Mouse (Mus musculus) c-Kit-positive CD71-negative TER-119-negative erythroid progenitor cells, embryonic 14.5 days (primary cell): ENCODE results near the gene Fhit.

Source experiments
- DNase-seq: peaks from one replicate; pipeline ENCODE4 v3.0.0-alpha.2; 2013; ENCODE audit warnings: low read depth

The Fhit gene

DNA sequence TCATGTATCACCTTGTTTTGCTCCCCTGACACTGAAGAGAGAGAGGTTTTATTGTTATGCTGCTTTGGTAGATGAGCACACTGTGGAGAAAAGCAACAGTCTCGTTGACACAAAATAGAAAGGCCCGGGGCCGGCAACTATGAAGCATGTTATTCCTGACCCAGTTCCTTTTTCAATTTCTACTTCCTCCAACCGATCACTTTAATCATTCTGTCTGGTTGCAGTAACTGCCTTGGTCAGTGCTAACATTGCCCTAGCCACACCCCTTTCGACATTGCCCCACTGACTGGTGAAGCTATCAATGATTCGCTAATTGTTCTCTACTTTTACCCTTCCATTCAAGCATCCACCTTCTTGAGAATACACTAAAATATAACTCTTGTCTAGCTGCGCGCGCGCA lies 1028.0 kb downstream of the Fhit start:
- DNase-seq: no peak

DNA sequence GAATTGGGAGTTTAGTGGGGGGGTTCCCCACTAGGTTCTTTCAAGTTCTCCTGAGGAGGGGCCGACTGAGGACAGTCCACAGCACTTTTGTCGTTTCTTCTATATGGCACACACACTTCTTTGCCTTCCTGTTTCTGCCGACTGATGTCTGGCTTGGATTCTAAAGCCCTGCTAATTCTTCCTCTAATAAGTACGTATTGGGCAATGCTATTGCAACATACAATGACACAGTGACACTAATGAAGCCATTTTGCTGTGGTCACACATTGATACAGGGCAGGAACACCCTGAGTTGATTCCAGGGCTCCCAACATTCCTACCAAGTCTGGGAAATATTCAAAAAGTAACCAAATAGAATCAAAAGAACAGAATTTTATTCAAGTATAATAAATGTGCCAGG lies 1032.2 kb downstream of the Fhit start:
- DNase-seq: no peak

DNA sequence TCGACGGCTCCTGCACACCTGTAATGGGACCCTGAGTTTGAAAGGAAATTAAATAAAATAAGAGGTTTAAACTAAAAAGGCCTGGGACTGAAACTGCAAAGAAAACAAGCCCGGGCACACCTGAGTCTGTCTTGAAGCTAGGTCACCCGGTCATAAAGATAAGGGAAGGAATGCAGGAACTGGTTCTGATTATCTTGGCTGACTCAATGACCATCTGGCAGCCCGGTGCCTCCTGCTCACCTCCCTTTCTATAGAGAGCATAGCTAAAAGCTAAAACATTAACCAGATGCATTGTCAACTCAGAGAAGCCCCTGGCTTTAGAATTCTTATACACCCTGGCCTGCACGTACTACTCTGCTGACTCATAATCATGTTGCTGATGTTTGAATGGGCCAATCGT lies 1032.7 kb downstream of the Fhit start:
- no peak for DNase-seq

DNA sequence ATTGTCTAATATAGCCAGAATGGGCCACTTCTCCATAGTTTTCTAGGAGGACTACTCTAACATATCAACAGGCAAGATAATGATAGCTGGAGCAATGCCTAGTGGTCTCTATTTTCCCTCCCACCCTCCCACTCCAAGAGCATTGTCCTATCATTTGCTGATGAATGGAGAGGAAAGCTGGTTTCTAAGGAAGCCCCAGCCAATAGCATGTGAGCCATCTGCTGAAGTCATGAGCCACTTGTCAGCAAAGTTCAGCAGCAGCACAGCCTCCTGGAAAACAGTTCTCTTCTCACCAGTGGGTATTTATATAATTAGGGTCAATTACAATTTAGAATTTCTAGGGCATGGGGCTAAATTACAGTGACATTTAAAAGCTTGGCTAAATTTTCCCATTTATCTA lies 1035.3 kb downstream of the Fhit start:
- no peak for DNase-seq

DNA sequence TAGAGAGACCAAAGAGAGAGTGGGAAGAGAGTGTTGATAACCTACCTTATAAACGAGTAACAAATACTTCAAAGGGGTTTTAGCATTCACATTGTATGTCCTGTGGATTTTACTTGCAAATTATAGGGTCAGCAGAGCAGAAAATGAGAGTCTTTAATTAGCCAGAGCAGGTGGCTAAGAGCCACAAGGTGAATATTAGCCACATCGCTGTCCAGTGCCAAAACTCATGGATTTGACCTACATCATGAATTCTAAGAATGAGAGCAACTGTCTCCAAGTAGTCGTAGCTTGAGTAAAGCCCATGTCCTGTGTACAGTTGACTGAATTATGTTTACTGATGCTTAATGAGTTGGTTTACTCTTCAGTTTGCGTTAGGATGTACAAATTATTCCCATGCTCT lies 1039.7 kb downstream of the Fhit start:
- DNase-seq: no peak

DNA sequence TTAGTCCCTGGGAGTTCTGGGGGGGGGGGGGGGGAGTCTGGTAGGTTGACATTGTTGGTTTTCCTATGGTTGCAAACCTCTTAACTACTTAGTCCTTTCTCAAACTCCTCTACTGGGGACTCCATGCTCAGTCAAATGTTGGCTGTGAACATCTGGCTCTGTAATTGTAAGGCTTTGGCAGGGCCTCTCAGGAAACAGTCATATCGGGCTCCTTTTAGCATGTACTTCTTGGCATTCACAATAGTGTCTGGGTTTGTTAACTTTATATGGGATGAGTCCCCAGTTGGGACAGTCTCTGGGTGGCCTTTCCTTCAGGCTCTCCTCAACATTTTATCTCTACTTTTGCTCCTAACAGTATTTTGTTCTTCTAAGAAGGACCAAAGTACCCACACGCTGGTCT lies 1065.6 kb downstream of the Fhit start:
- DNase-seq: no peak

DNA sequence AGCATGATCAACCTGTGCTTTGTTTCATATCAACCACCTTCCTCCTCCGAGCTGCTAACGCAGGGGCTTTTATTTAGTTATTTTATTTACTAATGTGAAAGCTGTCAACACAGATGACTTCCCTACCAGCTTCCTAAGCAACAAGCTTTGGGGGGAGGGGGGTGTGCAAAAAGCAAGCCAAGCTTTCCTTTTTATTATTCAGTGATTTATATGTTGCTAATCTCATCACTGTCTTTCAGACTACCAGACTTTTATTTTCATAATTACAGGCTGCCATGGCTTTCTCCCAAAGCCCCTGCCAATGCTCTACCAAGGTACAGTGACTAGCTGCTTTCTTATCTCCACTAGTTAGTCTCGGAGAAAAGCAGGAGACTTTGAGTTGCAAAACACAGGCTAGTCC lies 1082.8 kb downstream of the Fhit start:
- DNase-seq: no peak

DNA sequence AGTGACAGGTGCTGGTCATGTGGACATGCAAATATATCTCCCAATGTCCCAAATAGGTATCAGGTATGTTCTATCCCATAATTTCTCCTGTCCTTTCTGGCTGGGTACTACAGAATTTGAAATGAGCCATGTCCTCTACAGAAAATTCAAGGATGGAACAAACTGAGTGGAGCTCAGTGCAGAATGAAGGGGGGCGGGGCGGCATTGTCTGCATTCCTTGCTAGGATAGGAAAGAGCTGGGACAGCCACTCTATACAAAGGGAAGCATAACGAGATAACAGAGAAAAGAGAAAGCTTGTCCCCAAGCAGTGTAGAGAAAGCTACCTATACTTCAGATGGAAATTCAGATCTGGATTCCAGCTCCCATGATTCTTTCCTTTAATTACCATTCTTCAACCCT lies 1111.9 kb downstream of the Fhit start:
- DNase-seq: no peak

DNA sequence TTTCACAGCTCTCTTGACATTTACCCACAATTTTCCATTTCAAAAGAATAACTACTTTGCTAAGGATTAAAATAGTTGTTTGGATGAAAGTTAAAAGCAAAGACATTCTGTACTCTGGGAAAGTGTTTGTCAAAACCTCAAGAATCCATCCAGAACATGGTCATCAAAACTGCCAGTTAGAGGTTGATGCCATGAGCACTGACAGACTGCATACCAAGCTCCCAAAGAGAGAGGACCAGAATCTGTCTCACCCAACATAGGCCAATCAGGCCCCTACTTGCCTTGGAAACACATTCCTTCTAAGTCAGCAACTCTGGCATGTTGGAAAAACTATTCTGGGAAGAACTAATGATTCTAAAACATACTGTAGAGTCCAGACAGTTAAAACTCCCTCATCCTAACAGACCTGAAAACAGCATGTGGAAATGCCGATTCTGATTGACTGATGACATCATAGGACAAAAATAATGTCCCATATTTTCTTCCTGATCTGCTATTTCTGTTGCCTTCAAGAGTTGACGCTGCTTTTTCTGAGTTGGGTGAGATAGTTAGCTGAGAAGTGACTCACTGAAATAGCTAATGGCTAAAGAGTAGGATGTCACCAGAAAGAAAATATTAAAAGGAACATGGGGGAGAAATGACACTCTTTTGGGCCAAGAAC lies 1114.6 kb downstream of the Fhit start:
- no peak for DNase-seq

DNA sequence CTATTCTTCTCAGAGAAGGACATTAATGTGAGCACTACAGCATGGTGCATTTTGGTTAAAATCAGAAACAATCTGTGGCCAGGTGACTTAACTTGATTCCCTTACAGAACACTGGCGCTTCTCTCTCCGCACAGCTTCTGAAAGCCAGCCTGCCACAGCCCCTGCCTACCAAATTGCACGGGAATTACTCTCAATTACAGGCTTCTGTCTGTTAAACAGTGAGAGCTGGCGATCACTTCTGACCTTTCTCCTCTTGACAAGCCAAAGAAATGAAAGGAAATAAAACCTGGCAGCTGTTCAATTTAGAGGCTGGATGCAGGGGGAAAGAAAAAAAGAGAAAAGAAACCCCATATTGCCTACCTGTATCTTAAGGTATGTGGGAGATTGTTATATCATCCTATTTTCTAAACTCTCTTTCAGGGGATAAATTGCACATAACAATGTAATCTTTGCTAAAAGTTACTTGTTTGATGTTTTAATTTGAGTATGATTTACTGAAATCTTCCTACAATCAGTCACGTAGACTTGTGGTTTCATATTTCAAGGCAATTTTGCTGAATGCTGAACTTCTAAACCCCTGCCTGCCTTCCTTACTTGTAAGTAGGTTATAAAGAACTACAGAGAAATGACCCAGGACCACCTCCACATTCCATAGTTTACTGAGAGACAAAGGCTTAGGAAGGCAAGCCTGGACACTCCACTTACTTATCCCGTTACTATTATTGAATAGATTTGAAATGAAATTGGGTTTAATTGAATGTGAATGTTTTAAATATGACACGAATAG lies 1115.3 kb downstream of the Fhit start:
- DNase-seq: no peak

DNA sequence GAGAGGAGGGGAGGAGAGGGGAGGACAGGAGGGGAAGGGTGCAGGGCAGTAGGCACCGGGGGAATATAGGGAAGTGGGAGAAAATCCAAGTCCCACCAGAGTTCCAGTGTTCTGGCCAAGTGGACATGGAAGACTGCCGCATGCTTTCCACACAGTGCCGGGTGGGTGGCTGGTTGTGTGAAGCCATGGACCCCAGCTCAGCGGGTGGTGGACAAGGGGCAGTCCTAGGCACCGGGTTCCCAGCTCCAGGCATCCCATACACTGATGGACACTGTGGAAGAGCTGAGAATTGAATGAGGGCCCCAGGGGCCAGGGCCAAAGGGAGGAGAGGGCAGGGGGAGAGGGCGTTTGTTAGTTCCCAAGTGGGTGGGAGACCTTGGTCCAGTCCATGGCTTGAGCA lies 1123.8 kb downstream of the Fhit start:
- no peak for DNase-seq

DNA sequence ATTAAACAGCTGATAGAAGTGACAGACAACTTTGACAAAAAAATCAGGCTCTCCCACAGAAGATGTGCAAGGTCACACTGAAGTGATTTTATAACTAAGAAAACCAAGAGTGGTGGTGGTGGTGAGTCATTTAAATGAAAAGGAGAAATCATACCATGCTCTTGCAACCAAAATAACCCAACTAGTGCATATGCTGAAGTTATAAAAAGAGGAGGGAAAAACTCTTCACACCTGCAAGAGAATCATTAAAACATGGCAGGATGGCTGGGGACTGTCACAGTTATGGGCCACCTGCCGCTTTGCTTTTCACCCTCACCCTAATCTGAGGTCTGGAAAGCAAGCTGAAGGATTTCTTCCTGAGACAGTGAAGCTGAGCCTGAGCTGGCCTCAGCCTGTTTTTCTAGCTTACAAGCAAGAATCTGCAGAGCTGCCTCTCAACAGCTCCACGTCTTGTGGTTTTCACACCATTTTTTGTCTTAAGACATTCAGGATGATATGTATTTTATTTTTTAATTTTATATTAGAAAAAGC lies 1125.1 kb downstream of the Fhit start:
- no peak for DNase-seq

DNA sequence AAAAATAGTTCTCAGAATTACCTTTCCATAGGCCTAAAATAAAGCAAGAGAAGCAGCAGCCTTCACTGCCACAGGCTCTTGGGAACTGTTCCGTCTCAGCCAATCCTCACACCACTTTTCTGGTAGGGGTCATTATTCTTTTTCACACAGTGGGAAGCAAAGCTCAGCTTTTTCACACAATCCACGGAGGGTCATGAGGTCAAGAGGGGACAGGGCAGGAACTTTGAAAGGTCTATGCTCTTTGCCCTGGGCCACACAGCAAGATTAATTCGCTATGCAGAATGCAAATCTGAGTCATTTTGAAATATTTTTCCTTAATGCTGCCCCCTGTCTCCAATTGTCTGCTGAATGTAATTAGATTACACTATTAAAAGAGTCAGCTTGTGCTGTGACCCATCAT lies 1126.2 kb downstream of the Fhit start:
- no peak for DNase-seq

DNA sequence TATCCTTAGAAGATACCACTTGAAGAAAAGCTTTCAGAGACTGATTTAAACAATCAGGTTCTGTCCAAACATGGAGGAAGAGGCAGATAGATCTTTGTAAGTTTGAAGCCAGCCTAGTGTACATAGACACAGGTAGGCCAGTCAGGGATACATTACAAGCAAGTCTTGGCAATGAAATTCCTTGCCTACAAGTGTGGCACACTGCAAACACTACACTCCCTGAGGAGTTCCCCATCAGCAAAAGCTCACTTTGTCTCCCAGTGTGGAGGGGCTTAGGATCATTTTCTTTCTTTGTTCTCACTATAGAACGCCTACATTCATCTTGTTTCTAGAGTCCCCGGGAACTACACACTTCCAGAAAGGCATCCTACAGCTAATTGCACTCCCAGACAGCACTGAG lies 1126.6 kb downstream of the Fhit start:
- no peak for DNase-seq

DNA sequence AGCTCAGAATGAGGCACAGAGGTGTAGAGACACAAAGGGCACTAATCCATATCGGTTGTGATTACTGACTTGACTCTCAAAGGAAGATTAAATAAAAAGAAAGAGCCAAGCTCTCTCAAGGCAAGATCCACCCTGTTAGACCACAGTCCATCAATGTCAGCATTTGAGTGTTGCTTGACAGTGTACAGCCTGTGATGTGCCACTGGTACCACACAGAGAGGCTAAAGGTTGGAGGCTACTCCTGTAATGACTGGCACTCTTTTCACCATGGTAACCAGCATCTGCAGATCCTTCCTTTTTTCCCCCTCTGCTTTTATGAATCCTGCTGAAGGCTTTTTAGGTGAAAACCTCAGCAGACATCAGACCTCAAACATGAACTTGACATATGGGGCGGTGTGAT lies 1138.5 kb downstream of the Fhit start:
- DNase-seq: no peak

DNA sequence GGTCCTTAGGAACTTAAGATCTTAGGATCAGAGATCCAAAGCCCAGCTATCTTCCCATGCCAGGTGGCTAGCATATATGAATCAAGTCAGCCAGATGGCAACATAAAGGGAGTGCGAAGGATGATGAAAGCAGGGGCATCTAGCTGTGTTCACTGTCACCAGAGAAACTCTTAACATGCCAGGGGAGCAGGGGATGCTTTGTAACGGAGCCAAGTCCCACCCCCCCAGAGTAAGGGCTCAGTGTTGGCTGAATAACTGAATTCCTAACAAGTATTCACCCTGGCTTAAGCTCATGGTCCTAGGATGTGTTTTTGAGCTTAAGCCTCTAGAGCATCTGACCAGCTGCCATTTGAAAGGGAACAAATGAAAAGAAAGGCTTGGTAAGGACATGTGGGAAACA lies 1139.5 kb downstream of the Fhit start:
- no peak for DNase-seq

DNA sequence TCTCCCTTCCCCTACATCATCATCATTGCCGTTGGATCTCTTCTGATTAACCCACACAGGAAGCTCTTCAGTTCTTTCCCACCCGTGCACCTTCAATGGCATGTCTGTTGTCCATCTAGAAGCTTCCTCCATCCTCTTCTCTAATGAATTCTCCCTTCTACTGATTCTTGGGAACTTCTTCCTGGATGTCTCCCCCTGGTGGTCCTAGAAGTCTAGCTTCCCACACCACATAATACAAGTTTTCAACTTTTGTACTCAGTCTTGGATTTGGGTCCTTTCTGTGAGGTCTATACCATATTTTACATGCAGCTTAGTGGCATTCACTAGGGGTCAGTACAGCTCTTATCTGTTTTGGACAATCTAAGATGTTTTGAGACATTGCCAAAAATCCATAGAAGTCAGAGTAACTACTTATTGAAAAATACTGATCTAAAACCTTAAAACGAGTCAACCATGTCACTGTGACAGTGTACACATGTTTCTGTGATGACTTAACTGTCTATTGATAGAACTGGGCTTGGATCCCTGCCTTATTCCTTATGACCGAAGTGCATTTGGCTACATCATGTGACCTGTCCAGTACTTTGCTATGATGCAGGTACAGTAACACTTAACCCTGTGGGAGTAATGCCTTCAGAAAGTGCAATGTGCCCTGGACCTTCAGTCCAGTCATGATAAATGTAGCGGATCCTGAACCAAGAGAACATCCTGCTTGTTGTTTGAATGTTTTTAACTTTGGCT lies 1141.3 kb downstream of the Fhit start:
- no peak for DNase-seq

DNA sequence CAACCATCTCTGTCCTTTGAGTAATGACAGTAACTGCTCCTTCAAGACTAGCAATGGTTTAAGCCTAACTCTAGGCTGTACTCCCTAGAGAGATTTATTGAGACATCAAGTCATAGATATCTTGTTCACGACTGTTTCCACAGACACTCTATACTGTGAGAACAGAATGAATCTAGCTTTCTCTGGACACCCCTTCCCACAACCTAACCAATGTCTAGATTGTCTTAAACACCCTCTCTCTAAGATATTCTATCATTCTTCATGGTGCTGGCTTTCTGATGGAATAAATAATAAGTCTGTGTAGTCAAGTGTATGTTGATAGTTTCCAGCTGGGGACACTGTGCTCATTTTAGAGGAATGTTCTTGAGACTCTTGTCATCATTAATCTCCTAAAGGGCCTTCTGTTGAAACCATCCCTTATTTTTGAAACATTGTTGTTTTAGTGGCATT lies 1148.0 kb downstream of the Fhit start:
- DNase-seq: no peak

DNA sequence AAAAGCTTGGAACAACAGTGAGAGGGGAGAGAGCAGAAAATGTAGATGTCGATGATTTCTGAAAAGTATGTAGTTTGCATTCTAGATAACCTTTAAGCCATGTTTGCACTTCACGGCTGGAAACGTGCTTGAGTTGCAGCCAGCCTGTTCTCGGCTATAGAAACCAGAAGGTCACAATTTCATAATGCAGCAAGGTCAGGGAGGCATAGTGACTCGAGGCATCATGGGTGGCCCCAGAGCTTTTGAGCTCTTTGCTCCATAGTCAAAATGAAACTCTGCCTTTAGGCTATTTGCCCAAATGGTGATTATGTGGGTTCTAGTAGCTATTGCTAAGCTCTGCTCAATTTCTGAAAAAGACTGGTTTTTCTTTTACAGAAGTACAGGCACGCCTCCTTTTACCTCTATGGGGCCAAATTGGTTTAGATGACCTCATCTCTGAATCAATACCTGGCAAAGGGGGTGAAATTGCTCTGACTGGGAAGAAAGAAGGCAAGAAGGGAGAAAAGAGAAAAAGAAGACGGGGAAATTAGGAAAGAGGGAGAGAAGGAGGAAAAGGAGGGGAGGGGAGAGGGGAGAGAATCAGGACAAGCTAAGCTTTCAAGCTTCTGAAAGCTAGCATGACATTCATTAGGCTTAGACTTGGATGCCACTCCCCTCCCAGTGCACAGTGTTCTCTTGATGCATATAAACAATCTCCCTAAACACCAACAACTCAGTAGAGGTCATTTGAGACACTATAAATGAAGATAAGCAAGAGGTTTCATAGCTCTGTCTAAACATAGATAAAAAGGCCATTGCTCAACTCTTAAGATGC lies 1148.6 kb downstream of the Fhit start:
- DNase-seq: no peak

DNA sequence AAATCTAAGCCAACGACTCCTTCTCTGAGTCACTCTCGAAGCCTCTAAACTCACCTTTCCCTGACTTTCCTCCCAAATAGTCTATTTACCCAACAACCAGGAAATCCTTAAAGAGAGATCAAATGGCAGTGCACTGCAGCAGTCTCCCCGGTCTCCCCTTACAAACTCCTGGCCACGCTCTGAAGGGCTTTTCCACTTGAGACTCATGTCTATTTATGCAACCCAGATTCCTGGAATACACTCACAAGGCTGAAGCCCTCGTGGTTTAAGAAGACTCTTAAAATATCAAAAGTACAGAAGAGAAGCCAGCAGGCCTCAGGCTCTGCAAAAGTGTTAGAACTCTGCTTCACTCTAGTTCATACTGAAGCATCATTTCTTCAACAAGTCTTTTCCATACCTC lies 1155.6 kb downstream of the Fhit start:
- DNase-seq: no peak

DNA sequence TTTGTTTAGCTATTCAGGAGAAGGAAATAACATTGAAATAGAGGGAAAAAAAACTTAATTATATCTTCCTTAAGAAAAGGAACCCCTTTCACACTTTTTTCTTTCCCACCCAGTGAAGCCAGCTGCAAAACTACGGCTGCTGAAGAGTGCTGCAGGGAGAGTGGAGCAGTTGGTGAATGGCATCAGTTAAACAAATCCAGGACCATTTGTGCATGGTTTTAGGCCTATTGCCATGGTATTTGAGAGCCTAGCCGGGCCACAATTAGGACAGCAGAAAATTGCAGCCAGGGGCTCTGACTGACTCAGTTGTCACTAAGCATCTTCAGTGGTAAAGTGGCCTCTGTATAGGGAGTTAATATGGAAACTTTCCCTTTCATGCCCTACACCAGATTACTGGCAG lies 1158.0 kb downstream of the Fhit start:
- no peak for DNase-seq

DNA sequence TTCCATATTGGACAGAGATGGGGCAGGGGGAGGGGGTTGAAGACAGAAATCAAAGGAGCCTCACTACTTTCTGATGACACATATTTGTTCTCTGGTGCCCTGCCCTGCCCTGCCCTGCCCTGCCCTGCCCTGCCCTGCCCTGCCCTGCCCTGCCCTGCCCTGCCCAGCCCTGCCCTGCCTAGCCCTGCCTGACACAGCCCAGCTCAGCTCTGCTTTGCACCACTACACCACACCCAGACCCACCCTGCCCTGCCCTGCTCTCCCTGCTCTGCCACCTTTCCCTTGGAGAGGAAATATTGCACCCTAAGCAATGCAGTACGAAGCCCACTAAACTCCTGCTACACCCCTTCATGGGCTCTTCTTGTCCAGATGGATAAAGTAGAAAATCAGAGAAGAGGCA lies 1171.2 kb downstream of the Fhit start:
- no peak for DNase-seq
